Mouse (Mus musculus) left cerebral cortex, postnatal 36 days (tissue): ENCODE results near the gene Kbtbd2. TPM values are rescaled to one million over a fixed set of nuclear protein-coding genes. Genes with fewer than 3 reads are reported as not detected.

Experiments used
- DNase-seq, 2 experiments: peaks; one replicate each; pipeline ENCODE4 v3.0.0; 2021 to 2022; ENCODE audit warnings: low spot score in 2 of 2, mixed read lengths in 1 of 2
- intact Hi-C: fragments of 180-260 bp; cut with DNase I; formaldehyde crosslinking; loops from one replicate; pipeline ENCODE4 v1.15.1; 2025
- total RNA-seq, 2 experiments: library from RNA; stranded (reverse); gene quantifications; 2 replicates each; pipeline ENCODE4 v1.2.3; 2021

The Kbtbd2 gene
- total RNA-seq, 2 experiments from 2014 or later = 54.7 to 58.6 TPM

- no peak for DNase-seq
- intact Hi-C loops = loop anchor here (5.0 kb wide), 1 partner anchor 127 kb away; the partner anchor contains the start of genes Nt5c3 and Vmn1r4
These were observed 2.8 kb downstream of the Kbtbd2 start for GRCm38 (mm10) chr6:56794834-56795233.

GRCm38 (mm10) chr6:56789336-56789735 is 8.3 kb downstream of the Kbtbd2 start:
- intact Hi-C loops = no loop called here
- no peak for DNase-seq

GRCm38 (mm10) chr6:56787668-56788067 is 9.9 kb downstream of the Kbtbd2 start:
- intact Hi-C loops = no loop called here
- no peak for DNase-seq

GRCm38 (mm10) chr6:56785068-56785467 is 12.5 kb downstream of the Kbtbd2 start:
- DNase-seq = no peak
- intact Hi-C loops = no loop called here

GRCm38 (mm10) chr6:56783561-56784272 is 13.9 kb downstream of the Kbtbd2 start:
- intact Hi-C loops = no loop called here

GRCm38 (mm10) chr6:56779636-56780035 is 18.0 kb downstream of the Kbtbd2 start:
- intact Hi-C loops = no loop called here
- no peak for DNase-seq

More at GRCm38 (mm10) chr6:56783561-56784272, 13.9 kb downstream of the Kbtbd2 start:
- DNase-seq = no peak

GRCm38 (mm10) chr6:56775816-56776215 is 21.8 kb downstream of the Kbtbd2 start:
- intact Hi-C loops = no loop called here

GRCm38 (mm10) chr6:56765696-56766095 is 31.9 kb downstream of the Kbtbd2 start:
- no peak for DNase-seq
- intact Hi-C loops = no loop called here

More at GRCm38 (mm10) chr6:56775816-56776215, 21.8 kb downstream of the Kbtbd2 start:
- DNase-seq = no peak

- no peak for DNase-seq
- intact Hi-C loops = no loop called here
These were observed 32.3 kb downstream of the Kbtbd2 start for GRCm38 (mm10) chr6:56765265-56765664.

- intact Hi-C loops = no loop called here
- DNase-seq = no peak
These were observed 38.3 kb downstream of the Kbtbd2 start for GRCm38 (mm10) chr6:56759324-56759723.

GRCm38 (mm10) chr6:56756117-56756516 is 41.5 kb downstream of the Kbtbd2 start:
- no peak for DNase-seq
- intact Hi-C loops = no loop called here

GRCm38 (mm10) chr6:56753719-56754118 is 43.9 kb downstream of the Kbtbd2 start:
- intact Hi-C loops = no loop called here
- no peak for DNase-seq

GRCm38 (mm10) chr6:56745950-56746543 is 51.6 kb downstream of the Kbtbd2 start:
- intact Hi-C loops = no loop called here
- no peak for DNase-seq

- no peak for DNase-seq
- intact Hi-C loops = no loop called here
These were observed 65.1 kb downstream of the Kbtbd2 start for GRCm38 (mm10) chr6:56732545-56732944.

Other genes with a start within 250 kb of the Kbtbd2 start
- gene Pde1c, start 228.7 kb downstream of the Kbtbd2 start, total RNA-seq = 1 to 10 TPM; 4.9 to 6.3 TPM
- 10 to 100 TPM; 13.2 to 14.0 TPM for gene Lsm5, start 93.1 kb downstream of the Kbtbd2 start, total RNA-seq
- gene Avl9, start 82.9 kb downstream of the Kbtbd2 start, total RNA-seq = 10 to 100 TPM; 42.1 to 48.9 TPM
- 10 to 100 TPM; 26.7 to 29.0 TPM for gene Fkbp9, start 34.2 kb upstream of the Kbtbd2 start, total RNA-seq
- 10 to 100 TPM; 52.3 to 52.9 TPM for gene Nt5c3, start 126.1 kb upstream of the Kbtbd2 start, total RNA-seq
- gene Vmn1r4, start 126.2 kb upstream of the Kbtbd2 start, total RNA-seq = under 1 TPM; 0.15 to 0.57 TPM
- not detected for gene Vmn1r5, start 172.5 kb upstream of the Kbtbd2 start, total RNA-seq
- not detected for gene Vmn1r6, start 199.4 kb upstream of the Kbtbd2 start, total RNA-seq
- not detected for gene Vmn1r7, start 227.5 kb upstream of the Kbtbd2 start, total RNA-seq
- gene Vmn1r8, start 234.5 kb upstream of the Kbtbd2 start, total RNA-seq = not detected